Mouse (Mus musculus): ENCODE results near the gene Olfr108. TPM values are rescaled to one million over a fixed set of nuclear protein-coding genes. Genes with fewer than 3 reads are reported as not detected.

Olfr108 gene
- total RNA-seq (2022) = not detected

- DNase-seq (ENCODE audit: low spot score in 2 of 2) = no peak
Measured at GRCm38 (mm10) chr17:37445180-37445579, at the start of gene Olfr108. Olfr108 (plus strand) TSS chr17:37445480.

GRCm38 (mm10) chr17:37398926-37399325, 46.4 kb upstream of the Olfr108 start, which contains the start of gene Olfr107:
Olfr107 (plus strand) TSS chr17:37399226.
- no peak for DNase-seq (ENCODE audit: low spot score in 2 of 2)

- no peak for DNase-seq (ENCODE audit: low spot score in 2 of 2)
Measured at GRCm38 (mm10) chr17:37413380-37413779, 31.9 kb upstream of the Olfr108 start.

GRCm38 (mm10) chr17:37458616-37459015, 13.3 kb downstream of the Olfr108 start, which contains the start of gene Olfr109:
Olfr109 (plus strand) TSS chr17:37458916.
- DNase-seq (ENCODE audit: low spot score in 2 of 2) = no peak

- DNase-seq (ENCODE audit: low spot score in 2 of 2) = no peak
Measured at GRCm38 (mm10) chr17:37483452-37483851, 38.2 kb downstream of the Olfr108 start, which contains the start of gene H2-M2. H2-M2 (minus strand) TSS chr17:37483552.

GRCm38 (mm10) chr17:37491930-37492518, 46.7 kb downstream of the Olfr108 start, which contains the start of gene Olfr110:
Olfr110 (plus strand) TSS chr17:37492468.
- DNase-seq (ENCODE audit: low spot score in 2 of 2) = no peak

Other genes starting within 250 kb of the Olfr108 start
- gene Olfr94, start 244.5 kb upstream of the Olfr108 start, total RNA-seq (2022) = not detected
- gene Olfr95, start 232.4 kb upstream of the Olfr108 start, total RNA-seq (2022) = not detected
- not detected for gene Olfr96, start 225.3 kb upstream of the Olfr108 start, total RNA-seq (2022)
- not detected for gene Olfr97, start 208.2 kb upstream of the Olfr108 start, total RNA-seq (2022)
- gene Olfr98, start 181.7 kb upstream of the Olfr108 start, total RNA-seq (2022) = not detected
- 1 to 10 TPM; 2.4 to 6.3 (median 4.2) TPM for gene H2-M3, start 175.3 kb upstream of the Olfr108 start, total RNA-seq (2022)
- not detected for gene Olfr99, start 162.0 kb upstream of the Olfr108 start, total RNA-seq (2022)
- not detected for gene Olfr101, start 141.2 kb upstream of the Olfr108 start, total RNA-seq (2022)
- not detected for gene Olfr102, start 128.4 kb upstream of the Olfr108 start, total RNA-seq (2022)
- not detected for gene Olfr103, start 105.8 kb upstream of the Olfr108 start, total RNA-seq (2022)
- not detected for gene Olfr104-ps, start 85.9 kb upstream of the Olfr108 start, total RNA-seq (2022)
- not detected for gene Olfr105-ps, start 66.4 kb upstream of the Olfr108 start, total RNA-seq (2022)
- not detected for gene Olfr106-ps, start 55.1 kb upstream of the Olfr108 start, total RNA-seq (2022)
- gene Olfr107, start 46.3 kb upstream of the Olfr108 start, total RNA-seq (2022) = not detected
- gene Olfr109, start 13.4 kb downstream of the Olfr108 start, total RNA-seq (2022) = not detected
- gene H2-M2, start 38.1 kb downstream of the Olfr108 start, total RNA-seq (2022) = not detected
- gene Olfr110, start 47.0 kb downstream of the Olfr108 start, total RNA-seq (2022) = 1 to 10 TPM in 2 of 4 experiments, not detected in 2; 1.8 to 2.5 TPM
- gene Olfr111, start 62.5 kb downstream of the Olfr108 start, total RNA-seq (2022) = 1 to 10 TPM in 2 of 4 experiments, not detected in 2; 4.8 to 5.5 TPM
- gene Olfr112, start 124.0 kb downstream of the Olfr108 start, total RNA-seq (2022) = not detected
- gene Olfr113, start 132.2 kb downstream of the Olfr108 start, total RNA-seq (2022) = not detected
- gene Olfr114, start 147.3 kb downstream of the Olfr108 start, total RNA-seq (2022) = not detected
- gene Olfr115, start 181.6 kb downstream of the Olfr108 start, total RNA-seq (2022) = not detected
- gene Olfr116, start 181.7 kb downstream of the Olfr108 start, total RNA-seq (2022) = not detected
- gene Olfr117, start 218.3 kb downstream of the Olfr108 start, total RNA-seq (2022) = not detected
- not detected for gene Olfr118, start 221.5 kb downstream of the Olfr108 start, total RNA-seq (2022)

Data from layer of hippocampus, adult 8-10 months (tissue).